Mouse (Mus musculus) heart, postnatal 0 days (tissue): ENCODE data around the gene 9130213A22Rik. TPM values are rescaled to one million over a fixed set of nuclear protein-coding genes. Genes with fewer than 3 reads are reported as not detected.

Experiments
- ATAC-seq: fragments of 200-750 bp; cut with Nextera tagmentation; 2 replicates; pipeline ENCODE4 v1.8.0; 2017; ENCODE audit warnings: low read depth, moderate number of reproducible peaks, moderate library complexity; ENCODE audit not compliant: insufficient read depth
- DNase-seq: peaks from one replicate; pipeline ENCODE4 v3.0.0-alpha.2; 2016; ENCODE audit warnings: low spot score
- H3K27ac ChIP-seq: fragments of 300-500 bp; sonication (generic); 2 replicates; pipeline ENCODE4 v1.5.1; 2014; ENCODE audit warnings: low read depth, mild to moderate bottlenecking
- H3K27me3 ChIP-seq: fragments of 300-500 bp; sonication (generic); 2 replicates; pipeline ENCODE4 v1.6.1; 2014; ENCODE audit warnings: low read length, mixed read lengths; ENCODE audit not compliant: control insufficient read depth, insufficient read depth
- H3K36me3 ChIP-seq: fragments of 300-500 bp; sonication (generic); replicated peaks from 2 replicates; pipeline ENCODE4 v1.6.1; 2014; ENCODE audit warnings: low read length, mixed read lengths; ENCODE audit not compliant: control insufficient read depth, insufficient read depth
- H3K4me1 ChIP-seq: fragments of 300-500 bp; sonication (generic); 2 replicates; pipeline ENCODE4 v1.6.1; 2014; ENCODE audit warnings: antibody characterized with exemption; ENCODE audit not compliant: control insufficient read depth, insufficient read depth
- H3K4me2 ChIP-seq: fragments of 300-500 bp; sonication (generic); 2 replicates; pipeline ENCODE4 v1.6.1; 2014; ENCODE audit warnings: low read depth, mild to moderate bottlenecking, low read length, moderate library complexity
- H3K4me3 ChIP-seq: fragments of 300-500 bp; sonication (generic); 2 replicates; pipeline ENCODE4 v1.5.1; 2014; ENCODE audit warnings: low read depth, low read length
- H3K9ac ChIP-seq: fragments of 300-500 bp; sonication (generic); replicated peaks from 2 replicates; pipeline ENCODE4 v1.6.1; 2014; ENCODE audit warnings: low read depth, low read length, mixed read lengths
- H3K9me3 ChIP-seq: fragments of 300-500 bp; sonication (generic); replicated peaks from 2 replicates; pipeline ENCODE4 v1.6.1; 2016; ENCODE audit warnings: low read length; ENCODE audit not compliant: control insufficient read depth
- CTCF ChIP-seq: IDR thresholded peaks from 2 replicates; pipeline ENCODE4 v1.5.1; 2016; ENCODE audit warnings: antibody characterized with exemption, control low read depth, low read depth
- EP300 ChIP-seq: IDR thresholded peaks from 2 replicates; pipeline ENCODE4 v1.6.1; 2016; ENCODE audit warnings: antibody characterized with exemption, low read depth
- WGBS: fragments of 180-500 bp; shearing (Covaris S2); extraction: QIAGEN DNeasy Blood & Tissue Kit; methylation state at CpG from one replicate; pipeline ENCODE4 v1.1.7; 2014; 5-methylcytosine and 5-hydroxymethylcytosine counted together
- polyA plus RNA-seq: library from polyadenylated mRNA; unstranded; fragments of >200 nt; fragmentation: Nextera tagmentation; extraction: Ambion mirVana; gene quantifications from 2 replicates; pipeline ENCODE4 v1.2.1, GENCODE M21; 2015
- total RNA-seq: library from RNA; depleted of rRNA; stranded (reverse); fragments of >200 nt; gene quantifications from 2 replicates; pipeline ENCODE4 v1.2.3, GENCODE M21; 2014; ENCODE audit warnings: low replicate concordance

The 9130213A22Rik gene
- total and polyA plus RNA-seq, 2 experiments from 2014 or later: 0.30 TPM; not detected in 1

GRCm38 (mm10) chr11:69151004-69151403, 28.6 kb upstream of the 9130213A22Rik start:
- ATAC-seq (no peak), DNase-seq (no peak)
- Histone ChIP-seq H3K4me3 (no peak overlapping the region), H3K4me1 (no peaks in the 10 kb centered on the region; the same call in 1 of the 2 replicates), H3K9ac (no peak overlapping the region), H3K9me3 (no peaks in the 10 kb centered on the region), H3K36me3 (no peaks in the 10 kb centered on the region), H3K27me3 (peaks cover 17% of the 10 kb centered on the region), H3K27ac (no peak overlapping the region), H3K4me2 (peak overlapping the region; percentile 40; the same call in 1 of the 2 replicates)
- 51% methylated on average over 6 of the region's 6 CpGs for WGBS
- TF ChIP-seq CTCF: no peak
- no peak for TF ChIP-seq EP300

GRCm38 (mm10) chr11:69150444-69150843, 28.1 kb upstream of the 9130213A22Rik start:
- Histone ChIP-seq H3K9ac (no peak overlapping the region), H3K4me1 (no peaks in the 10 kb centered on the region; the same call in 1 of the 2 replicates), H3K27ac (no peak overlapping the region), H3K36me3 (no peaks in the 10 kb centered on the region), H3K4me3 (no peak overlapping the region), H3K4me2 (peak overlapping the region; percentile 40), H3K9me3 (no peaks in the 10 kb centered on the region), H3K27me3 (peaks cover 17% of the 10 kb centered on the region)
- ATAC-seq (no peak), DNase-seq (peak; percentile 56)
- TF ChIP-seq EP300 (no peak), CTCF (peak; percentile 64)
- 8% methylated on average over 7 of the region's 7 CpGs for WGBS

- Histone ChIP-seq H3K36me3 (no peaks in the 10 kb centered on the region), H3K4me3 (no peak overlapping the region), H3K27ac (no peak overlapping the region), H3K4me2 (no peak overlapping the region), H3K9ac (no peak overlapping the region), H3K27me3 (peaks cover 17% of the 10 kb centered on the region), H3K9me3 (no peaks in the 10 kb centered on the region), H3K4me1 (no peaks in the 10 kb centered on the region; the same call in 1 of the 2 replicates)
- no peak for TF ChIP-seq EP300
- 0 out of 2 replicates have a peak, but pooled peaks have one; percentile 33 for ATAC-seq
- DNase-seq: no peak
- 35% methylated on average over 6 of the region's 6 CpGs for whole genome bisulfite sequencing
Measured at GRCm38 (mm10) chr11:69149728-69150127, 27.3 kb upstream of the 9130213A22Rik start.

GRCm38 (mm10) chr11:69148451-69148960, 26.1 kb upstream of the 9130213A22Rik start:
- no peak overlapping the region for H3K4me2 ChIP-seq
- H3K9me3 ChIP-seq: no peaks in the 10 kb centered on the region
- H3K36me3 ChIP-seq: no peaks in the 10 kb centered on the region
- DNase-seq (no peak), ATAC-seq (no peak)
- no peak overlapping the region for H3K4me3 ChIP-seq
- no peak overlapping the region for H3K27ac ChIP-seq
- 88% methylated on average over 5 of the region's 5 CpGs for WGBS
- H3K27me3 ChIP-seq: peaks cover 13% of the 10 kb centered on the region
- H3K9ac ChIP-seq: no peak overlapping the region
- TF ChIP-seq EP300 (no peak), CTCF (no peak)
- no peaks in the 10 kb centered on the region; the same call in 1 of the 2 replicates for H3K4me1 ChIP-seq

- DNase-seq (no peak), ATAC-seq (no peak)
- no peak overlapping the region; the same call in 1 of the 2 replicates for H3K9ac ChIP-seq
- H3K9me3 ChIP-seq: no peaks in the 10 kb centered on the region
- no peaks in the 10 kb centered on the region for H3K36me3 ChIP-seq
- 53% methylated on average over 7 of the region's 7 CpGs for WGBS
- no peak for TF ChIP-seq CTCF
- TF ChIP-seq EP300: no peak
- H3K27ac ChIP-seq: no peak overlapping the region
- H3K4me2 ChIP-seq: no peak overlapping the region
- H3K4me1 ChIP-seq: no peaks in the 10 kb centered on the region; the same call in 1 of the 2 replicates
- H3K27me3 ChIP-seq: peaks cover 11% of the 10 kb centered on the region
- no peak overlapping the region for H3K4me3 ChIP-seq
Measured at GRCm38 (mm10) chr11:69147546-69147945, 25.2 kb upstream of the 9130213A22Rik start.

GRCm38 (mm10) chr11:69135361-69135760, 13.0 kb upstream of the 9130213A22Rik start:
- no peak overlapping the region for H3K9ac ChIP-seq

More at GRCm38 (mm10) chr11:69135361-69135760, 13.0 kb upstream of the 9130213A22Rik start:
- 85% methylated on average over 6 of the region's 6 CpGs for WGBS
- H3K27me3 ChIP-seq: no peaks in the 10 kb centered on the region
- no peak for TF ChIP-seq EP300
- no peak for TF ChIP-seq CTCF
- H3K9me3 ChIP-seq: no peaks in the 10 kb centered on the region
- no peak overlapping the region for H3K27ac ChIP-seq
- no peaks in the 10 kb centered on the region for H3K36me3 ChIP-seq
- H3K4me2 ChIP-seq: no peak overlapping the region
- DNase-seq (no peak), ATAC-seq (no peak)
- no peak overlapping the region for H3K4me3 ChIP-seq
- H3K4me1 ChIP-seq: no peaks in the 10 kb centered on the region
